Mouse (Mus musculus): ENCODE measurements at regions not wholly inside any gene's neighbourhood (a gene's known extent, or its start where the extent isn't known, plus 50 kb on each side); places are given as distances from the start of the nearest gene placed in this dataset.

DNA sequence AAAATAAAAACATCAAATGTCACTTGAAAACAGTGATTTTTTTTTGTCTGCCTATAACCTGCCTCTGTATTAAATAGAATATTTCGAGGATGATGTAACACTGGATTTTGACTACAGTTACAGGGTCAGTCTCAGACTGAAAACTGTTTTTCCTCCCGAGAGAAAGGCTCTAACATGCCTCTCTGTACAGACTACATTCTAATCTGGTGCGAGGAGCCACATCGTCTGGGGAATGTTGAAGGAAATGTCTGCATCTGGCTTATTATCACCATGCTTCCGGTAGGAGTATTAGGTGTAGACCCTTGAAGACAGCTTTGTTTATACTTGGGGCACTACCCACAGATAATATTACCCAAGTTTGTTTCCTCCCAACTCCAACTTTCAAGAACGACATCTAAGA, 210.4 kb upstream of the BC052040 start:
- TF ChIP-seq MAX (IDR thresholded peaks at IDR 0.05) (no peak), FOSL1 (IDR thresholded peaks at IDR 0.05; ENCODE audit: insufficient read depth, low read length, poor library complexity, severe bottlenecking) (no peak), USF1 (IDR thresholded peaks at IDR 0.05; ENCODE audit: low read depth) (no peak), CEBPB (IDR thresholded peaks at IDR 0.05; ENCODE audit: low read depth) (no peak), CTCF (IDR thresholded peaks at IDR 0.05; ENCODE audit: control insufficient read depth, insufficient read depth, insufficient read length) (no peak), MYOG (IDR thresholded peaks at IDR 0.05; ENCODE audit: control insufficient read depth, extremely low read depth, insufficient read length) (no peak), MYOD1 (IDR thresholded peaks at IDR 0.05; ENCODE audit: control insufficient read depth, insufficient read length, low read depth) (no peak)

All from C2C12 (cell line).